Mouse (Mus musculus) C2C12 (cell line): ENCODE measurements around the gene Bcl3. TPM values are rescaled to one million over a fixed set of nuclear protein-coding genes. Genes with fewer than 3 reads are reported as not detected.

Experiments used
- H3K27me3 ChIP-seq: one replicate; pipeline ENCODE4 v1.6.1; 2011; ENCODE audit not compliant: control insufficient read depth, insufficient read depth, insufficient read length
- H3K36me3 ChIP-seq: one replicate; pipeline ENCODE4 v1.6.1; 2011; ENCODE audit not compliant: control insufficient read depth, insufficient read depth
- H3K4me3 ChIP-seq: one replicate; pipeline ENCODE4 v1.5.1; 2011; ENCODE audit warnings: mild to moderate bottlenecking, control low read depth; ENCODE audit not compliant: poor library complexity, insufficient read depth, severe bottlenecking
- H3K79me2 ChIP-seq: one replicate; pipeline ENCODE4 v1.6.1; 2011; ENCODE audit not compliant: control insufficient read depth, insufficient read depth
- H3K79me3 ChIP-seq: one replicate; pipeline ENCODE4 v1.6.1; 2011; ENCODE audit warnings: low read depth, control low read depth
- H3ac ChIP-seq: one replicate; pipeline ENCODE3; 2011; ENCODE audit warnings: low read depth; ENCODE audit not compliant: control insufficient read depth, insufficient read length
- CEBPB ChIP-seq: IDR thresholded peaks from one replicate; pipeline ENCODE4 v1.6.1; 2011; ENCODE audit warnings: low read depth, mild to moderate bottlenecking, control low read depth, moderate library complexity
- CTCF ChIP-seq: IDR thresholded peaks from one replicate; pipeline ENCODE4 v1.5.1; 2011; ENCODE audit not compliant: control insufficient read depth, insufficient read depth, insufficient read length
- FOSL1 ChIP-seq: IDR thresholded peaks from one replicate; pipeline ENCODE4 v1.8.0; 2011; ENCODE audit warnings: mild to moderate bottlenecking, low read length; ENCODE audit not compliant: poor library complexity, insufficient read depth, severe bottlenecking
- MAX ChIP-seq: IDR thresholded peaks from one replicate; pipeline ENCODE4 v1.6.1; 2011; ENCODE audit warnings: mild to moderate bottlenecking, control low read depth
- MYOD1 ChIP-seq: IDR thresholded peaks from one replicate; pipeline ENCODE4 v1.6.1; 2011; ENCODE audit warnings: low read depth; ENCODE audit not compliant: control insufficient read depth, insufficient read length
- MYOG ChIP-seq: IDR thresholded peaks from one replicate; pipeline ENCODE4 v1.6.1; 2011; ENCODE audit not compliant: control insufficient read depth, insufficient read length; ENCODE audit errors: extremely low read depth
- USF1 ChIP-seq: IDR thresholded peaks from one replicate; pipeline ENCODE4 v1.6.1; 2011; ENCODE audit warnings: low read depth, mild to moderate bottlenecking, control low read depth, moderate library complexity
- polyA plus RNA-seq: library from polyadenylated mRNA; unstranded; fragments of >200 nt; fragmentation: generic; extraction: Trizol; gene quantifications from one replicate; pipeline ENCODE4 v1.2.1, GENCODE M21; 2012; ENCODE audit warnings: missing spikeins

Bcl3 gene
- polyA plus RNA-seq, 1 experiment: 7.8 TPM

GRCm38 (mm10) chr7:19821633-19822032 lies 937 bp downstream of the Bcl3 start:
- no peak overlapping the region for H3K4me3 ChIP-seq
- no peaks in the 10 kb centered on the region for H3K27me3 ChIP-seq

GRCm38 (mm10) chr7:19820347-19821048 lies 2.1 kb downstream of the Bcl3 start:
- Histone ChIP-seq H3K27me3 (no peaks in the 10 kb centered on the region), H3ac (no peak overlapping the region), H3K4me3 (no peak overlapping the region), H3K79me2 (no peaks in the 10 kb centered on the region), H3K79me3 (no peaks in the 10 kb centered on the region), H3K36me3 (no peaks in the 10 kb centered on the region)
- TF ChIP-seq MAX: no peak
- TF ChIP-seq USF1: no peak
- no peak for TF ChIP-seq CEBPB
- no peak for TF ChIP-seq MYOD1
- TF ChIP-seq FOSL1: no peak
- TF ChIP-seq MYOG: no peak
- no peak for TF ChIP-seq CTCF

More at GRCm38 (mm10) chr7:19821633-19822032, 937 bp downstream of the Bcl3 start:
- H3K79me2 ChIP-seq: no peaks in the 10 kb centered on the region
- H3K36me3 ChIP-seq: no peaks in the 10 kb centered on the region
- no peaks in the 10 kb centered on the region for H3K79me3 ChIP-seq
- H3ac ChIP-seq: no peak overlapping the region
- no peak for TF ChIP-seq MYOD1
- no peak for TF ChIP-seq CTCF
- TF ChIP-seq CEBPB: no peak
- no peak for TF ChIP-seq MAX
- TF ChIP-seq MYOG: no peak
- TF ChIP-seq FOSL1: no peak
- TF ChIP-seq USF1: no peak

GRCm38 (mm10) chr7:19818875-19819274 lies 3.7 kb downstream of the Bcl3 start:
- Histone ChIP-seq H3K27me3 (no peaks in the 10 kb centered on the region), H3K79me2 (no peaks in the 10 kb centered on the region), H3ac (no peak overlapping the region), H3K79me3 (no peaks in the 10 kb centered on the region), H3K4me3 (no peak overlapping the region), H3K36me3 (no peaks in the 10 kb centered on the region)
- no peak for TF ChIP-seq CEBPB
- TF ChIP-seq MYOD1: no peak
- TF ChIP-seq USF1: no peak
- TF ChIP-seq CTCF: no peak
- no peak for TF ChIP-seq MYOG
- TF ChIP-seq FOSL1: no peak
- TF ChIP-seq MAX: no peak

- Histone ChIP-seq H3K36me3 (no peaks in the 10 kb centered on the region), H3K79me3 (no peaks in the 10 kb centered on the region), H3ac (no peak overlapping the region), H3K27me3 (no peaks in the 10 kb centered on the region), H3K4me3 (no peak overlapping the region), H3K79me2 (no peaks in the 10 kb centered on the region)
- peak; percentile 86 for TF ChIP-seq CEBPB
- TF ChIP-seq FOSL1: no peak
Observed at GRCm38 (mm10) chr7:19818440-19818839, 4.1 kb downstream of the Bcl3 start.

GRCm38 (mm10) chr7:19817382-19818105 lies 5.0 kb downstream of the Bcl3 start:
- TF ChIP-seq MYOD1 (peak; percentile 84), FOSL1 (no peak)
- Histone ChIP-seq H3ac (peak overlapping the region; percentile 50), H3K36me3 (no peaks in the 10 kb centered on the region), H3K79me3 (no peaks in the 10 kb centered on the region), H3K79me2 (no peaks in the 10 kb centered on the region), H3K4me3 (peak overlapping the region; percentile 18), H3K27me3 (no peaks in the 10 kb centered on the region)

GRCm38 (mm10) chr7:19816224-19816771 lies 6.3 kb downstream of the Bcl3 start:
- H3K27me3 ChIP-seq: no peaks in the 10 kb centered on the region
- H3K4me3 ChIP-seq: peak overlapping the region; percentile 25

More at GRCm38 (mm10) chr7:19816224-19816771, 6.3 kb downstream of the Bcl3 start:
- no peak for TF ChIP-seq CEBPB
- TF ChIP-seq USF1: no peak
- TF ChIP-seq MYOG: no peak
- TF ChIP-seq FOSL1: no peak
- peak overlapping the region; percentile 46 for H3ac ChIP-seq
- H3K36me3 ChIP-seq: no peaks in the 10 kb centered on the region
- no peaks in the 10 kb centered on the region for H3K79me2 ChIP-seq
- H3K79me3 ChIP-seq: no peaks in the 10 kb centered on the region
